Mouse (Mus musculus): ENCODE measurements around the gene Pcdh11x. TPM values are rescaled to one million over a fixed set of nuclear protein-coding genes. Genes with fewer than 3 reads are reported as not detected.
"Not testable (repeated sequence)": the region's sequence is repeated elsewhere in the genome, so short reads cannot be mapped to it uniquely, and the experiment has no call there.

Gene Pcdh11x
- polyA plus RNA-seq, 1 experiment from 2014 or later = 5.7 TPM

- not testable (repeated sequence) for ATAC-seq (replicated peaks; ENCODE audit: low FRiP score); H3K9ac ChIP-seq (ENCODE audit: low read length); H3K4me3 ChIP-seq (ENCODE audit: low read depth, low read length); H3K4me1 ChIP-seq (replicated peaks; ENCODE audit: control insufficient read depth, insufficient read depth, low read length); H3K36me3 ChIP-seq (ENCODE audit: control insufficient read depth, insufficient read depth, low read length); DNase-seq (ENCODE audit: low spot score); H3K4me2 ChIP-seq (ENCODE audit: low read depth, low read length, severe bottlenecking); H3K27ac ChIP-seq (ENCODE audit: low read depth, low read length); H3K9me3 ChIP-seq (ENCODE audit: control insufficient read depth, low read length); H3K27me3 ChIP-seq (ENCODE audit: control insufficient read depth, insufficient read depth, low read length)
- 96% methylated on average over 6 of the region's 10 CpGs for WGBS
Measured at GRCm38 (mm10) chrX:120312995-120313394, 22.9 kb downstream of the Pcdh11x start, which contains the start of gene H2afb3. Gene H2afb3, minus strand, starts transcription at chrX:120313095.

GRCm38 (mm10) chrX:120466225-120466624 is 176.2 kb downstream of the Pcdh11x start:
- DNase-seq (ENCODE audit: low spot score) (no peak), ATAC-seq (replicated peaks; ENCODE audit: low FRiP score) (no peak)
- H3K9me3 ChIP-seq (ENCODE audit: control insufficient read depth, low read length) = no peaks in the 10 kb centered on the region
- no peaks in the 10 kb centered on the region for H3K36me3 ChIP-seq (ENCODE audit: control insufficient read depth, insufficient read depth, low read length)
- no peaks in the 10 kb centered on the region for H3K4me1 ChIP-seq (replicated peaks; ENCODE audit: control insufficient read depth, insufficient read depth, low read length)
- no peak overlapping the region for H3K9ac ChIP-seq (ENCODE audit: low read length)
- H3K4me3 ChIP-seq (ENCODE audit: low read depth, low read length) = no peak overlapping the region
- no peaks in the 10 kb centered on the region for H3K27me3 ChIP-seq (ENCODE audit: control insufficient read depth, insufficient read depth, low read length)
- H3K27ac ChIP-seq (ENCODE audit: low read depth, low read length) = no peak overlapping the region
- WGBS = 86% methylated on average over 1 of the region's 1 CpGs
- no peak overlapping the region for H3K4me2 ChIP-seq (ENCODE audit: low read depth, low read length, severe bottlenecking)

- Histone ChIP-seq H3K4me3 (ENCODE audit: low read depth, low read length) (no peak overlapping the region), H3K27ac (ENCODE audit: low read depth, low read length) (no peak overlapping the region), H3K27me3 (ENCODE audit: control insufficient read depth, insufficient read depth, low read length) (no peaks in the 10 kb centered on the region), H3K36me3 (ENCODE audit: control insufficient read depth, insufficient read depth, low read length) (no peaks in the 10 kb centered on the region), H3K4me2 (ENCODE audit: low read depth, low read length, severe bottlenecking) (no peak overlapping the region), H3K4me1 (replicated peaks; ENCODE audit: control insufficient read depth, insufficient read depth, low read length) (no peaks in the 10 kb centered on the region), H3K9me3 (ENCODE audit: control insufficient read depth, low read length) (no peaks in the 10 kb centered on the region), H3K9ac (ENCODE audit: low read length) (no peak overlapping the region)
- DNase-seq (ENCODE audit: low spot score) = no peak
- ATAC-seq (replicated peaks; ENCODE audit: low FRiP score) = no peak
Measured at GRCm38 (mm10) chrX:120486428-120486827, 196.4 kb downstream of the Pcdh11x start.

- Histone ChIP-seq H3K4me3 (ENCODE audit: low read depth, low read length) (no peak overlapping the region), H3K9me3 (ENCODE audit: control insufficient read depth, low read length) (no peaks in the 10 kb centered on the region), H3K27me3 (ENCODE audit: control insufficient read depth, insufficient read depth, low read length) (no peaks in the 10 kb centered on the region), H3K36me3 (ENCODE audit: control insufficient read depth, insufficient read depth, low read length) (no peaks in the 10 kb centered on the region), H3K4me1 (replicated peaks; ENCODE audit: control insufficient read depth, insufficient read depth, low read length) (no peaks in the 10 kb centered on the region), H3K27ac (ENCODE audit: low read depth, low read length) (no peak overlapping the region), H3K9ac (ENCODE audit: low read length) (no peak overlapping the region), H3K4me2 (ENCODE audit: low read depth, low read length, severe bottlenecking) (no peak overlapping the region)
- DNase-seq (ENCODE audit: low spot score) = no peak
- 85% methylated on average over 3 of the region's 3 CpGs for WGBS
- ATAC-seq (replicated peaks; ENCODE audit: low FRiP score) = no peak
Measured at GRCm38 (mm10) chrX:120524986-120525385, 234.9 kb downstream of the Pcdh11x start.

- Histone ChIP-seq H3K27ac (ENCODE audit: low read depth, low read length) (no peak overlapping the region), H3K27me3 (ENCODE audit: control insufficient read depth, insufficient read depth, low read length) (no peaks in the 10 kb centered on the region), H3K4me1 (replicated peaks; ENCODE audit: control insufficient read depth, insufficient read depth, low read length) (no peaks in the 10 kb centered on the region), H3K4me2 (ENCODE audit: low read depth, low read length, severe bottlenecking) (no peak overlapping the region), H3K9me3 (ENCODE audit: control insufficient read depth, low read length) (no peaks in the 10 kb centered on the region), H3K36me3 (ENCODE audit: control insufficient read depth, insufficient read depth, low read length) (no peaks in the 10 kb centered on the region), H3K4me3 (ENCODE audit: low read depth, low read length) (no peak overlapping the region), H3K9ac (ENCODE audit: low read length) (no peak overlapping the region)
- 75% methylated on average over 1 of the region's 1 CpGs for WGBS
- DNase-seq (ENCODE audit: low spot score) = no peak
- no peak for ATAC-seq (replicated peaks; ENCODE audit: low FRiP score)
Measured at GRCm38 (mm10) chrX:120599309-120599708, 309.2 kb downstream of the Pcdh11x start.

- no peak overlapping the region for H3K4me2 ChIP-seq (ENCODE audit: low read depth, low read length, severe bottlenecking)
- H3K27ac ChIP-seq (ENCODE audit: low read depth, low read length) = no peak overlapping the region
- DNase-seq (ENCODE audit: low spot score) = no peak
- no peak for ATAC-seq (replicated peaks; ENCODE audit: low FRiP score)
- no peaks in the 10 kb centered on the region for H3K4me1 ChIP-seq (replicated peaks; ENCODE audit: control insufficient read depth, insufficient read depth, low read length)
- WGBS = 60% methylated on average over 4 of the region's 4 CpGs
- no peaks in the 10 kb centered on the region for H3K36me3 ChIP-seq (ENCODE audit: control insufficient read depth, insufficient read depth, low read length)
- no peaks in the 10 kb centered on the region for H3K27me3 ChIP-seq (ENCODE audit: control insufficient read depth, insufficient read depth, low read length)
- H3K9ac ChIP-seq (ENCODE audit: low read length) = no peak overlapping the region
- no peak overlapping the region for H3K4me3 ChIP-seq (ENCODE audit: low read depth, low read length)
- H3K9me3 ChIP-seq (ENCODE audit: control insufficient read depth, low read length) = no peaks in the 10 kb centered on the region
Measured at GRCm38 (mm10) chrX:120618460-120618859, 328.4 kb downstream of the Pcdh11x start.

GRCm38 (mm10) chrX:120670236-120670635 is 380.2 kb downstream of the Pcdh11x start:
- not testable (repeated sequence) for H3K9me3 ChIP-seq (ENCODE audit: control insufficient read depth, low read length); H3K4me3 ChIP-seq (ENCODE audit: low read depth, low read length); H3K4me1 ChIP-seq (replicated peaks; ENCODE audit: control insufficient read depth, insufficient read depth, low read length); ATAC-seq (replicated peaks; ENCODE audit: low FRiP score); H3K4me2 ChIP-seq (ENCODE audit: low read depth, low read length, severe bottlenecking); DNase-seq (ENCODE audit: low spot score); H3K36me3 ChIP-seq (ENCODE audit: control insufficient read depth, insufficient read depth, low read length); H3K9ac ChIP-seq (ENCODE audit: low read length); H3K27ac ChIP-seq (ENCODE audit: low read depth, low read length); H3K27me3 ChIP-seq (ENCODE audit: control insufficient read depth, insufficient read depth, low read length)
- 91% methylated on average over 1 of the region's 1 CpGs for WGBS

GRCm38 (mm10) chrX:120734144-120734543 is 444.1 kb downstream of the Pcdh11x start:
- DNase-seq (ENCODE audit: low spot score) (no peak), ATAC-seq (replicated peaks; ENCODE audit: low FRiP score) (no peak)
- Histone ChIP-seq H3K4me2 (ENCODE audit: low read depth, low read length, severe bottlenecking) (no peak overlapping the region), H3K27ac (ENCODE audit: low read depth, low read length) (no peak overlapping the region), H3K9ac (ENCODE audit: low read length) (no peak overlapping the region), H3K9me3 (ENCODE audit: control insufficient read depth, low read length) (no peaks in the 10 kb centered on the region), H3K36me3 (ENCODE audit: control insufficient read depth, insufficient read depth, low read length) (no peaks in the 10 kb centered on the region), H3K4me3 (ENCODE audit: low read depth, low read length) (no peak overlapping the region), H3K4me1 (replicated peaks; ENCODE audit: control insufficient read depth, insufficient read depth, low read length) (no peaks in the 10 kb centered on the region), H3K27me3 (ENCODE audit: control insufficient read depth, insufficient read depth, low read length) (no peaks in the 10 kb centered on the region)

GRCm38 (mm10) chrX:120735792-120736191 is 445.7 kb downstream of the Pcdh11x start:
- Histone ChIP-seq H3K27me3 (ENCODE audit: control insufficient read depth, insufficient read depth, low read length) (no peaks in the 10 kb centered on the region), H3K27ac (ENCODE audit: low read depth, low read length) (no peak overlapping the region), H3K36me3 (ENCODE audit: control insufficient read depth, insufficient read depth, low read length) (no peaks in the 10 kb centered on the region), H3K9me3 (ENCODE audit: control insufficient read depth, low read length) (no peaks in the 10 kb centered on the region), H3K9ac (ENCODE audit: low read length) (no peak overlapping the region), H3K4me2 (ENCODE audit: low read depth, low read length, severe bottlenecking) (no peak overlapping the region), H3K4me3 (ENCODE audit: low read depth, low read length) (no peak overlapping the region), H3K4me1 (replicated peaks; ENCODE audit: control insufficient read depth, insufficient read depth, low read length) (no peaks in the 10 kb centered on the region)
- no peak for DNase-seq (ENCODE audit: low spot score)
- no peak for ATAC-seq (replicated peaks; ENCODE audit: low FRiP score)
- 58% methylated on average over 1 of the region's 1 CpGs for WGBS

Data from forebrain, embryonic 11.5 days (tissue).